Mouse (Mus musculus) adrenal gland, adult 18-20 months (tissue): ENCODE results near the gene Ankrd35. TPM values are rescaled to one million over a fixed set of nuclear protein-coding genes. Genes with fewer than 3 reads are reported as not detected.
"Not testable (repeated sequence)": the region's sequence is repeated elsewhere in the genome, so short reads cannot be mapped to it uniquely, and the experiment has no call there.

Source experiments
- DNase-seq, 2 experiments: peaks; one replicate each; pipeline ENCODE4 v3.0.0; 2021 to 2022; ENCODE audit warnings: low spot score in 2 of 2
- total RNA-seq, 2 experiments: library from RNA; stranded (reverse); gene quantifications; 1 replicate in 1 of 2; 2 replicates in 1 of 2; pipeline ENCODE4 v1.2.3; 2021

The Ankrd35 gene
- total RNA-seq, 2 experiments from 2014 or later: 1.3 to 6.6 TPM

GRCm38 (mm10) chr3:96700376-96700775, 30.4 kb downstream of the Ankrd35 start:
- DNase-seq: no peak

- DNase-seq: no peak
These were observed 31.1 kb downstream of the Ankrd35 start for GRCm38 (mm10) chr3:96701003-96701402.

GRCm38 (mm10) chr3:96704778-96705177, 34.8 kb downstream of the Ankrd35 start:
- DNase-seq: peak in 1 of 2 experiments; percentile 45

GRCm38 (mm10) chr3:96706217-96706616, 36.3 kb downstream of the Ankrd35 start:
- DNase-seq: no peak

GRCm38 (mm10) chr3:96706984-96707383, 37.1 kb downstream of the Ankrd35 start:
- DNase-seq: no peak

GRCm38 (mm10) chr3:96707903-96708683, 38.2 kb downstream of the Ankrd35 start, which contains the start of gene Nudt17:
Gene Nudt17 (minus strand): TSS chr3:96708562.
- peak; percentile 86 to 94 for DNase-seq

GRCm38 (mm10) chr3:96708684-96709064, 38.7 kb downstream of the Ankrd35 start:
- no peak for DNase-seq

- DNase-seq: no peak
These were observed 44.4 kb downstream of the Ankrd35 start for GRCm38 (mm10) chr3:96714286-96714685.

- no peak for DNase-seq
These were observed 45.9 kb downstream of the Ankrd35 start for GRCm38 (mm10) chr3:96715854-96716253.

GRCm38 (mm10) chr3:96719173-96719572, 49.2 kb downstream of the Ankrd35 start:
- peak; percentile 35 to 40 for DNase-seq

GRCm38 (mm10) chr3:96727343-96727827, 57.5 kb downstream of the Ankrd35 start, which contains the start of the genes Polr3c and Rnf115:
Gene Polr3c (minus strand): TSS chr3:96727628.
Gene Rnf115 (plus strand): TSS chr3:96727664.
- DNase-seq: peak; percentile 96

- peak in 1 of 2 experiments; percentile 12 for DNase-seq
These were observed 58.1 kb downstream of the Ankrd35 start for GRCm38 (mm10) chr3:96727828-96728633.

- peak in 1 of 2 experiments; percentile 14 for DNase-seq
These were observed 58.9 kb downstream of the Ankrd35 start for GRCm38 (mm10) chr3:96728634-96729402.

- peak in 1 of 2 experiments; percentile 13 for DNase-seq
These were observed 59.5 kb downstream of the Ankrd35 start for GRCm38 (mm10) chr3:96729403-96729784.

GRCm38 (mm10) chr3:96730785-96731184, 60.9 kb downstream of the Ankrd35 start:
- DNase-seq: no peak

GRCm38 (mm10) chr3:96733984-96734383, 64.1 kb downstream of the Ankrd35 start:
- DNase-seq: peak in 1 of 2 experiments; percentile 4

GRCm38 (mm10) chr3:96735200-96735599, 65.3 kb downstream of the Ankrd35 start:
- peak in 1 of 2 experiments; percentile 10 for DNase-seq

GRCm38 (mm10) chr3:96737013-96737740, 67.2 kb downstream of the Ankrd35 start:
- DNase-seq: peak in 1 of 2 experiments; percentile 20

- DNase-seq: no peak
These were observed 68.1 kb downstream of the Ankrd35 start for GRCm38 (mm10) chr3:96737995-96738394.

GRCm38 (mm10) chr3:96740279-96740678, 70.3 kb downstream of the Ankrd35 start:
- not testable (repeated sequence) for DNase-seq
